Mouse (Mus musculus) heart, embryonic 16.5 days (tissue): ENCODE data around the gene Xrcc1. TPM values are rescaled to one million over a fixed set of nuclear protein-coding genes. Genes with fewer than 3 reads are reported as not detected.

Source experiments
- ATAC-seq: fragments of 200-750 bp; cut with Nextera tagmentation; replicated peaks from 2 replicates; pipeline ENCODE4 v1.8.0; 2017; ENCODE audit warnings: moderate number of reproducible peaks; ENCODE audit not compliant: insufficient read depth, low FRiP score; ENCODE audit errors: extremely low read depth
- H3K27ac ChIP-seq: fragments of 300-500 bp; sonication (generic); 2 replicates; pipeline ENCODE4 v1.5.1; 2014; ENCODE audit warnings: mild to moderate bottlenecking, low read length, control low read depth, moderate library complexity
- H3K27me3 ChIP-seq: fragments of 300-500 bp; sonication (generic); 2 replicates; pipeline ENCODE4 v1.6.1; 2014; ENCODE audit warnings: low read length, mixed read lengths; ENCODE audit not compliant: control insufficient read depth, insufficient read depth
- H3K36me3 ChIP-seq: fragments of 300-500 bp; sonication (generic); 2 replicates; pipeline ENCODE4 v1.6.1; 2014; ENCODE audit not compliant: control insufficient read depth, insufficient read depth
- H3K4me1 ChIP-seq: fragments of 300-500 bp; sonication (generic); 2 replicates; pipeline ENCODE4 v1.6.1; 2014; ENCODE audit warnings: low read length, mixed read lengths; ENCODE audit not compliant: control insufficient read depth, insufficient read depth
- H3K4me2 ChIP-seq: fragments of 300-500 bp; sonication (generic); 2 replicates; pipeline ENCODE4 v1.6.1; 2014; ENCODE audit warnings: low read depth, mild to moderate bottlenecking, control low read depth, low read length
- H3K4me3 ChIP-seq: fragments of 300-500 bp; sonication (generic); 2 replicates; pipeline ENCODE4 v1.5.1; 2014; ENCODE audit warnings: mild to moderate bottlenecking, control low read depth, low read length
- H3K9ac ChIP-seq: fragments of 300-500 bp; sonication (generic); 2 replicates; pipeline ENCODE4 v1.6.1; 2014; ENCODE audit warnings: low read length, control low read depth
- H3K9me3 ChIP-seq: fragments of 300-500 bp; sonication (generic); replicated peaks from 2 replicates; pipeline ENCODE4 v1.6.1; 2016; ENCODE audit warnings: low read length; ENCODE audit not compliant: control insufficient read depth
- WGBS: fragments of 180-500 bp; shearing (Covaris S2); extraction: QIAGEN DNeasy Blood & Tissue Kit; methylation state at CpG from one replicate; pipeline ENCODE4 v1.1.7; 2014; 5-methylcytosine and 5-hydroxymethylcytosine counted together
- polyA plus RNA-seq: library from polyadenylated mRNA; unstranded; fragments of >200 nt; fragmentation: Nextera tagmentation; extraction: Ambion mirVana; gene quantifications from 2 replicates; pipeline ENCODE4 v1.2.1, GENCODE M21; 2015

Xrcc1 gene
- polyA plus RNA-seq, 1 experiment from 2014 or later = 91.5 TPM

- ATAC-seq = no peak
- Histone ChIP-seq H3K4me3 (no peak overlapping the region), H3K36me3 (peaks cover 14% of the 10 kb centered on the region), H3K4me1 (peaks cover 13% of the 10 kb centered on the region), H3K4me2 (no peak overlapping the region), H3K27ac (no peak overlapping the region), H3K27me3 (no peaks in the 10 kb centered on the region), H3K9me3 (no peaks in the 10 kb centered on the region), H3K9ac (no peak overlapping the region)
- 50% methylated on average over 42 of the region's 42 CpGs for WGBS
These were observed 12.3 kb upstream of the Xrcc1 start for GRCm38 (mm10) chr7:24533806-24534205.

GRCm38 (mm10) chr7:24534301-24534700, 11.8 kb upstream of the Xrcc1 start:
- no peaks in the 10 kb centered on the region for H3K9me3 ChIP-seq
- peaks cover 14% of the 10 kb centered on the region for H3K36me3 ChIP-seq
- ATAC-seq = no peak
- H3K27me3 ChIP-seq = no peaks in the 10 kb centered on the region
- H3K4me1 ChIP-seq = peaks cover 12% of the 10 kb centered on the region
- no peak overlapping the region for H3K9ac ChIP-seq
- no peak overlapping the region for H3K4me2 ChIP-seq
- H3K27ac ChIP-seq = no peak overlapping the region
- 49% methylated on average over 19 of the region's 19 CpGs for WGBS
- no peak overlapping the region for H3K4me3 ChIP-seq

DNA sequence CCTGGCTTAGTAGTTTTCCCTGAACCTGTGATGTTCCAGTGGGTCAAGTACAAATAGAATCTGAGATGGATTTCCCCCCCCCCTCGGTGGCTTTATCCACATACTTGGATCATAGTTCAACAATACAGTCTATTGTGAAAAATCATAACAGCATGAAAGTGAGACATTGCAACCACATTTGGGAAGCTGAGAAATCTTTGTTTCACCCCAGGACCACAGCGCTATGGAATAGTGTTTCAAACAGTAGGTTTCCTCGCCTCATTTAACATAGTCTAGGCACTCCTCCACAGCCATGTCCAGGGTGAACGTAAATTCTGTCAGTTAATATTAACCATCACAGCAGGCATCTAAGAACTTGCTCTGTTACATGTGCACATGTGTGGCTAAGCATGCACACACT, 9.0 kb upstream of the Xrcc1 start:
- Histone ChIP-seq H3K36me3 (peaks cover 14% of the 10 kb centered on the region), H3K4me1 (peaks cover 3% of the 10 kb centered on the region), H3K4me2 (no peak overlapping the region), H3K9ac (no peak overlapping the region), H3K9me3 (no peaks in the 10 kb centered on the region), H3K27ac (no peak overlapping the region), H3K4me3 (no peak overlapping the region), H3K27me3 (no peaks in the 10 kb centered on the region)
- WGBS = 75% methylated on average over 4 of the region's 4 CpGs
- no peak for ATAC-seq

DNA sequence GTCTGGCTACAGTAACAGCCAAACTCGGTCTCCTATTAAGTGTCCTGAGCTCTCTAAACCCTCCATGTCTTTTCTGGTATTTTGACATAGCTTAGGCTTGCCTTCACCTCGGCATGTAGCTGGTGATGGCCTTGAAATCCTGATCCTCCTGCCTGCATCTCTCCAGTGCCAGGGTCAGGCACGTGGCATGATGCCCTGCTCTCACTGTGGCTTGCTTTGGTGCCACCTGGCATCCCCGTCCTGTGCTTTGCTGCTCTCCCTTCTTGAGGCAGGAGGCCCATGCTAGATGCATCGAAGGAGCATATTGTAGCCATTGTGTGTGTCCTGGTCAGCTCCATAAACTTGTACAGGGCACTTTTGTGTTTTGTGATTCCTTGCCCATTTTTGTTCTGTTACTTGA, 8.5 kb upstream of the Xrcc1 start:
- 71% methylated on average over 5 of the region's 5 CpGs for WGBS
- Histone ChIP-seq H3K27ac (no peak overlapping the region), H3K9ac (no peak overlapping the region), H3K4me2 (no peak overlapping the region), H3K9me3 (no peaks in the 10 kb centered on the region), H3K27me3 (no peaks in the 10 kb centered on the region), H3K4me1 (no peaks in the 10 kb centered on the region), H3K36me3 (peaks cover 14% of the 10 kb centered on the region), H3K4me3 (no peak overlapping the region)
- ATAC-seq = no peak

- Histone ChIP-seq H3K27ac (no peak overlapping the region), H3K27me3 (no peaks in the 10 kb centered on the region), H3K9me3 (no peaks in the 10 kb centered on the region), H3K4me2 (no peak overlapping the region), H3K36me3 (peaks cover 13% of the 10 kb centered on the region), H3K4me3 (no peak overlapping the region), H3K4me1 (no peaks in the 10 kb centered on the region), H3K9ac (no peak overlapping the region)
- ATAC-seq = no peak
- 38% methylated on average over 5 of the region's 5 CpGs for WGBS
These were observed 7.9 kb upstream of the Xrcc1 start for GRCm38 (mm10) chr7:24538154-24538553.

DNA sequence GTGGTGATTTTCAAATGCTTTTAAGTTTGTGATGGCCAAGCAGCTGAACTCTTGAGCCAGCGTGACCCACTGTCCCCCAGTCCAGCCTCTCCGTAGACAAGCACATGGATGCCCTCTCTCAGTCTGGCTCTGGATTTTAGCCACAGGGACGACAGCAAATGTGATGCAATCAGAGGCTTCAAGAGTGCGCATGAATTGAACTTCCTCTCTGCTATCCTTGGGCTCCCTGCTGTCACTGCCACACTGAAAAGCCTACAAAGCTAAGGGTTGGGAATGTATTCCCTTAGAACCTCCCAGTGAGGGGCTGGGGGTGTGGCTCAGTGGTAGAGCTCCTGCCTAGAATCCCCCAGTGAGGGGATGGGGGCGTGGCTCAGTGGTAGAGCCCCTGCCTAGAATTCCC, 7.4 kb upstream of the Xrcc1 start:
- peaks cover 9% of the 10 kb centered on the region for H3K36me3 ChIP-seq
- no peak overlapping the region for H3K4me2 ChIP-seq
- H3K4me1 ChIP-seq = no peaks in the 10 kb centered on the region
- no peak for ATAC-seq
- no peak overlapping the region for H3K9ac ChIP-seq
- no peaks in the 10 kb centered on the region for H3K9me3 ChIP-seq
- H3K4me3 ChIP-seq = no peak overlapping the region
- H3K27ac ChIP-seq = no peak overlapping the region
- 73% methylated on average over 5 of the region's 5 CpGs for WGBS
- no peaks in the 10 kb centered on the region for H3K27me3 ChIP-seq

GRCm38 (mm10) chr7:24539686-24540085, 6.4 kb upstream of the Xrcc1 start:
- Histone ChIP-seq H3K9me3 (peaks cover 3% of the 10 kb centered on the region; the same call in 1 of the 2 replicates), H3K4me2 (no peak overlapping the region), H3K36me3 (peaks cover 5% of the 10 kb centered on the region), H3K27me3 (no peaks in the 10 kb centered on the region), H3K4me3 (no peak overlapping the region), H3K27ac (no peak overlapping the region), H3K9ac (no peak overlapping the region), H3K4me1 (no peaks in the 10 kb centered on the region)
- 93% methylated on average over 4 of the region's 4 CpGs for WGBS
- ATAC-seq = no peak

GRCm38 (mm10) chr7:24544506-24544905, 1.6 kb upstream of the Xrcc1 start:
- WGBS = 86% methylated on average over 2 of the region's 2 CpGs
- no peak overlapping the region for H3K27ac ChIP-seq
- H3K4me3 ChIP-seq = no peak overlapping the region
- H3K9me3 ChIP-seq = peaks cover 3% of the 10 kb centered on the region; the same call in 1 of the 2 replicates
- H3K27me3 ChIP-seq = no peaks in the 10 kb centered on the region
- no peak overlapping the region for H3K4me2 ChIP-seq
- peaks cover 13% of the 10 kb centered on the region for H3K4me1 ChIP-seq
- no peak for ATAC-seq
- no peak overlapping the region for H3K9ac ChIP-seq
- H3K36me3 ChIP-seq = peaks cover 2% of the 10 kb centered on the region; the same call in 1 of the 2 replicates

GRCm38 (mm10) chr7:24546634-24547389, 723 bp downstream of the Xrcc1 start:
- peak overlapping the region; percentile 79 for H3K4me2 ChIP-seq
- peak overlapping the region; percentile 72 for H3K27ac ChIP-seq
- peaks cover 3% of the 10 kb centered on the region; the same call in 1 of the 2 replicates for H3K9me3 ChIP-seq
- H3K27me3 ChIP-seq = no peaks in the 10 kb centered on the region
- peak; percentile 99 for ATAC-seq
- H3K36me3 ChIP-seq = peaks cover 10% of the 10 kb centered on the region; the same call in 1 of the 2 replicates
- peak overlapping the region; percentile 94 for H3K9ac ChIP-seq
- peak overlapping the region; percentile 89 for H3K4me3 ChIP-seq
- H3K4me1 ChIP-seq = peaks cover 13% of the 10 kb centered on the region
- under 1% methylated on average over 57 of the region's 57 CpGs for WGBS
